Mouse (Mus musculus): ENCODE measurements around the gene Cped1. TPM values are rescaled to one million over a fixed set of nuclear protein-coding genes. Genes with fewer than 3 reads are reported as not detected.
A peak's percentile ranks its signal among the peaks of the same experiment; 100 is the strongest.

The Cped1 gene
- total RNA-seq, 2 experiments from 2014 or later: 3.6 to 4.7 TPM

GRCm38 (mm10) chr6:22136805-22137204 lies 151.1 kb downstream of the Cped1 start:
- no peak for DNase-seq (ENCODE audit: extremely low spot score in 1 of 2, low spot score in 2 of 2)
- intact Hi-C loops (cut with DNase I): no loop called here
- H3K4me3 ChIP-seq: no peak overlapping the region
- no peak for TF ChIP-seq CTCF (IDR thresholded peaks at IDR 0.05)
- H3K27ac ChIP-seq: no peak overlapping the region

GRCm38 (mm10) chr6:22140786-22141185 lies 155.1 kb downstream of the Cped1 start:
- DNase-seq (ENCODE audit: extremely low spot score in 1 of 2, low spot score in 2 of 2): no peak
- no peak overlapping the region for H3K27ac ChIP-seq
- TF ChIP-seq CTCF (IDR thresholded peaks at IDR 0.05): no peak
- H3K4me3 ChIP-seq: no peak overlapping the region; the same call in 1 of the 2 replicates
- intact Hi-C loops (cut with DNase I): no loop called here

- DNase-seq (ENCODE audit: extremely low spot score in 1 of 2, low spot score in 2 of 2): no peak
- Histone ChIP-seq H3K27ac (no peak overlapping the region), H3K4me3 (no peak overlapping the region)
- no peak for TF ChIP-seq CTCF (IDR thresholded peaks at IDR 0.05)
- intact Hi-C loops (cut with DNase I): no loop called here
Observed at GRCm38 (mm10) chr6:22147236-22147635, 161.5 kb downstream of the Cped1 start.

GRCm38 (mm10) chr6:22148511-22148910 lies 162.8 kb downstream of the Cped1 start:
- no peak overlapping the region for H3K4me3 ChIP-seq
- no peak for TF ChIP-seq CTCF (IDR thresholded peaks at IDR 0.05)
- intact Hi-C loops (cut with DNase I): no loop called here
- no peak overlapping the region for H3K27ac ChIP-seq
- DNase-seq (ENCODE audit: extremely low spot score in 1 of 2, low spot score in 2 of 2): no peak

- intact Hi-C loops (cut with DNase I): no loop called here
- no peak overlapping the region for H3K4me3 ChIP-seq
- no peak overlapping the region for H3K27ac ChIP-seq
- no peak for TF ChIP-seq CTCF (IDR thresholded peaks at IDR 0.05)
- DNase-seq (ENCODE audit: extremely low spot score in 1 of 2, low spot score in 2 of 2): no peak
Observed at GRCm38 (mm10) chr6:22157461-22157860, 171.7 kb downstream of the Cped1 start.

GRCm38 (mm10) chr6:22161944-22162343 lies 176.2 kb downstream of the Cped1 start:
- intact Hi-C loops (cut with DNase I): no loop called here
- no peak for DNase-seq (ENCODE audit: extremely low spot score in 1 of 2, low spot score in 2 of 2)
- Histone ChIP-seq H3K4me3 (no peak overlapping the region), H3K27ac (no peak overlapping the region)
- no peak for TF ChIP-seq CTCF (IDR thresholded peaks at IDR 0.05)

- Histone ChIP-seq H3K27ac (no peak overlapping the region), H3K4me3 (no peak overlapping the region)
- TF ChIP-seq CTCF (IDR thresholded peaks at IDR 0.05): no peak
- no peak for DNase-seq (ENCODE audit: extremely low spot score in 1 of 2, low spot score in 2 of 2)
- intact Hi-C loops (cut with DNase I): no loop called here
Observed at GRCm38 (mm10) chr6:22168388-22168787, 182.7 kb downstream of the Cped1 start.

- H3K4me3 ChIP-seq: no peak overlapping the region
- DNase-seq (ENCODE audit: extremely low spot score in 1 of 2, low spot score in 2 of 2): no peak
- no peak for TF ChIP-seq CTCF (IDR thresholded peaks at IDR 0.05)
- H3K27ac ChIP-seq: no peak overlapping the region
- intact Hi-C loops (cut with DNase I): no loop called here
Observed at GRCm38 (mm10) chr6:22178721-22179295, 193.1 kb downstream of the Cped1 start.

GRCm38 (mm10) chr6:22180316-22180715 lies 194.6 kb downstream of the Cped1 start:
- 0 out of 2 replicates have a peak overlapping the region, but pooled peaks have one; percentile 5 for H3K4me3 ChIP-seq
- TF ChIP-seq CTCF (IDR thresholded peaks at IDR 0.05): no peak
- H3K27ac ChIP-seq: no peak overlapping the region
- intact Hi-C loops (cut with DNase I): no loop called here
- no peak for DNase-seq (ENCODE audit: extremely low spot score in 1 of 2, low spot score in 2 of 2)

GRCm38 (mm10) chr6:22186967-22187366 lies 201.3 kb downstream of the Cped1 start:
- DNase-seq (ENCODE audit: extremely low spot score in 1 of 2, low spot score in 2 of 2): no peak
- no peak for TF ChIP-seq CTCF (IDR thresholded peaks at IDR 0.05)
- Histone ChIP-seq H3K4me3 (no peak overlapping the region), H3K27ac (no peak overlapping the region)
- intact Hi-C loops (cut with DNase I): no loop called here

- intact Hi-C loops (cut with DNase I): no loop called here
- DNase-seq (ENCODE audit: extremely low spot score in 1 of 2, low spot score in 2 of 2): no peak
- no peak for TF ChIP-seq CTCF (IDR thresholded peaks at IDR 0.05)
- Histone ChIP-seq H3K27ac (no peak overlapping the region), H3K4me3 (no peak overlapping the region)
Observed at GRCm38 (mm10) chr6:22189346-22190335, 203.9 kb downstream of the Cped1 start.

- Histone ChIP-seq H3K27ac (no peak overlapping the region), H3K4me3 (no peak overlapping the region)
- intact Hi-C loops (cut with DNase I): no loop called here
- TF ChIP-seq CTCF (IDR thresholded peaks at IDR 0.05): no peak
- no peak for DNase-seq (ENCODE audit: extremely low spot score in 1 of 2, low spot score in 2 of 2)
Observed at GRCm38 (mm10) chr6:22198603-22199002, 212.9 kb downstream of the Cped1 start.
